Mouse (Mus musculus) brain, embryonic 18.5 days (tissue): Measurements from ENCODE around the gene Trabd.

Experiments
- DNase-seq: peaks from one replicate; pipeline ENCODE4 v3.0.0-alpha.2; 2012; ENCODE audit warnings: low read depth, low spot score

Gene Trabd

GRCm38 (mm10) chr15:89074613-89075477 is at the start of gene Trabd:
Gene Trabd, plus strand, starts transcription at chr15:89075124.
- DNase-seq = no peak

- no peak for DNase-seq
Observed at GRCm38 (mm10) chr15:89044381-89044780, 30.5 kb upstream of the Trabd start.

GRCm38 (mm10) chr15:89046356-89046755 is 28.6 kb upstream of the Trabd start:
- DNase-seq = no peak

GRCm38 (mm10) chr15:89054666-89055065 is 20.3 kb upstream of the Trabd start:
- DNase-seq = no peak

- DNase-seq = no peak
Observed at GRCm38 (mm10) chr15:89058736-89059135, 16.2 kb upstream of the Trabd start.

GRCm38 (mm10) chr15:89059161-89059931 is 15.6 kb upstream of the Trabd start, which contains the start of gene Panx2:
Gene Panx2, plus strand, starts transcription at chr15:89059734.
- DNase-seq = no peak

GRCm38 (mm10) chr15:89060032-89060681 is 14.8 kb upstream of the Trabd start:
- DNase-seq = no peak

GRCm38 (mm10) chr15:89060811-89061460 is 14.0 kb upstream of the Trabd start:
- DNase-seq = no peak

- DNase-seq = no peak
Observed at GRCm38 (mm10) chr15:89061761-89062517, 13.0 kb upstream of the Trabd start.

- DNase-seq = no peak
Observed at GRCm38 (mm10) chr15:89062518-89062910, 12.4 kb upstream of the Trabd start.

- DNase-seq = no peak
Observed at GRCm38 (mm10) chr15:89063001-89063400, 11.9 kb upstream of the Trabd start.

- no peak for DNase-seq
Observed at GRCm38 (mm10) chr15:89063536-89063935, 11.4 kb upstream of the Trabd start.

GRCm38 (mm10) chr15:89064891-89065290 is 10.0 kb upstream of the Trabd start:
- DNase-seq = no peak

- DNase-seq = no peak
Observed at GRCm38 (mm10) chr15:89067609-89068008, 7.3 kb upstream of the Trabd start.

- DNase-seq = no peak
Observed at GRCm38 (mm10) chr15:89068226-89068625, 6.7 kb upstream of the Trabd start.

- no peak for DNase-seq
Observed at GRCm38 (mm10) chr15:89069336-89069840, 5.5 kb upstream of the Trabd start.

- no peak for DNase-seq
Observed at GRCm38 (mm10) chr15:89070606-89071005, 4.3 kb upstream of the Trabd start.

GRCm38 (mm10) chr15:89073993-89074603 is 826 bp upstream of the Trabd start:
- no peak for DNase-seq

GRCm38 (mm10) chr15:89075478-89076147 is 689 bp downstream of the Trabd start:
- DNase-seq = peak; percentile 71
